Mouse (Mus musculus) hindbrain, embryonic 16.5 days (tissue): ENCODE results near the gene Tbcd. TPM values are rescaled to one million over a fixed set of nuclear protein-coding genes. Genes with fewer than 3 reads are reported as not detected.

Experiments used
- ATAC-seq: fragments of 200-750 bp; cut with Nextera tagmentation; 2 replicates; pipeline ENCODE4 v1.8.0; 2017; ENCODE audit warnings: moderate TSS enrichment, moderate library complexity
- H3K27ac ChIP-seq: fragments of 300-500 bp; sonication (generic); 2 replicates; pipeline ENCODE4 v1.5.1; 2014; ENCODE audit warnings: low read depth, mild to moderate bottlenecking, control low read depth, low read length, moderate library complexity
- H3K27me3 ChIP-seq: fragments of 300-500 bp; sonication (generic); replicated peaks from 2 replicates; pipeline ENCODE4 v1.6.1; 2014; ENCODE audit warnings: low read length; ENCODE audit not compliant: control insufficient read depth, insufficient read depth
- H3K36me3 ChIP-seq: fragments of 300-500 bp; sonication (generic); 2 replicates; pipeline ENCODE4 v1.6.1; 2014; ENCODE audit warnings: mild to moderate bottlenecking, low read length, moderate library complexity, mixed read lengths; ENCODE audit not compliant: control insufficient read depth, insufficient read depth
- H3K4me1 ChIP-seq: fragments of 300-500 bp; sonication (generic); 2 replicates; pipeline ENCODE4 v1.6.1; 2014; ENCODE audit warnings: low read depth, low read length; ENCODE audit not compliant: control insufficient read depth, insufficient read depth
- H3K4me2 ChIP-seq: fragments of 300-500 bp; sonication (generic); 2 replicates; pipeline ENCODE4 v1.6.1; 2014; ENCODE audit warnings: mild to moderate bottlenecking, low read length, control low read depth, moderate library complexity
- H3K4me3 ChIP-seq: fragments of 300-500 bp; sonication (generic); 2 replicates; pipeline ENCODE4 v1.5.1; 2014; ENCODE audit warnings: mild to moderate bottlenecking, low read length, control low read depth, moderate library complexity
- H3K9ac ChIP-seq: fragments of 300-500 bp; sonication (generic); 2 replicates; pipeline ENCODE4 v1.6.1; 2014; ENCODE audit warnings: low read depth, mild to moderate bottlenecking, control low read depth, low read length, moderate library complexity
- H3K9me3 ChIP-seq: fragments of 300-500 bp; sonication (generic); 2 replicates; pipeline ENCODE4 v1.6.1; 2014; ENCODE audit warnings: mild to moderate bottlenecking, low read length, moderate library complexity; ENCODE audit not compliant: control insufficient read depth
- WGBS: fragments of 180-500 bp; shearing (Covaris S2); extraction: QIAGEN DNeasy Blood & Tissue Kit; methylation state at CpG from one replicate; pipeline ENCODE4 v1.1.7; 2014; 5-methylcytosine and 5-hydroxymethylcytosine counted together
- polyA plus RNA-seq: library from polyadenylated mRNA; unstranded; fragments of >200 nt; fragmentation: Nextera tagmentation; extraction: Ambion mirVana; gene quantifications from 2 replicates; pipeline ENCODE4 v1.2.1, GENCODE M21; 2015

The Tbcd gene
- polyA plus RNA-seq, 1 experiment from 2014 or later: 60.8 TPM

DNA sequence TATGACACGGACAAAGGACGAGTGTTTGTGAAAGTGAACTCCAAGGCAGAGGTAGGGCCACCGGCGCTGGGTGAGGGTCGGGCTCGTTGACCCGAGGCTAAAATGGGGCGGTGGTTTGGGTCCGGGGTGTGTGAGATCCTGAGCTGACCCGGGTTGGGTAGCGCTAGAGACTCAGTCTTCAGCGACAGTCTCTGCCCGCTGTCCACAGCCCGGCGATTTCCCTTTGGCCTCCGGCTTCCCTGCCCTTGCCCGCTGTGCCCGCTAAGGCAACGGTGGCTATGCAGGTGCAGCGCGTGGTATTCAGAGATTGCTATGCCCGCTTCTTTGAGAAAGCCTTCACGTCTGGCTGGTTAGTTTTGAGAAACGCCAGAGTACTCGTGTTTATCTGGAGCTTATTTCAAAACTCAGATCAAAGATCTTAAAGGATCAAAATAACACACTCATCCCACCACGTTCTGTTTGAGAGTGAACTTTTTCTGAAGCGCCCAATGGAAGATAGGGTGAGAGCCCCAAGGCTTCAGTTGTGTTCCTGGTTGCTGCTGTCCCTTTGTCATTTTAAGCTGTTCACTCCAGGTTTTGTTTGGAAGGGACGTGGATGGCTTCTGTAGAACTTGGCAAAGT, 30.1 kb upstream of the Tbcd start:
- ATAC-seq: no peak; the same call in 1 of the 2 replicates

DNA sequence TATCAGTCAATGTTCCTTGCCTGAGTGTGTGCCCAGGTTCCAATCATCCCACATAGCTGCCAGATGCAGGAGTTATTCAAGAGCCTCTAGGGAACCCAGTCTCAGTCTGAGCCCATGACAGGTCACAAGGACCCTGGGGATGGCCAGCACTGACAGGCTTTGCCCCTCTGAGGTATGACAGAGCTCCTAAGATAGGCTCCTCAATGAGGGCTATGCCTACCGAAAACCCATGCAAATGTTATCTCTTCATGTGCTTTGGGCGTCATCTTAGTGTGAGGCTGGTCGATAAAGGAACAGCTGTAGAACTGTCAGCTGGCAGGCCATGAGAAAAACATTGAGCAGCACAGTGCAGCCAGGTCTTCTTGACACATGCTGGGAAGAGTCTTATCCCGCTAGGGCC, 18.4 kb upstream of the Tbcd start:
- ATAC-seq: no peak
- Histone ChIP-seq H3K27ac (no peak overlapping the region), H3K9me3 (no peaks in the 10 kb centered on the region), H3K9ac (no peak overlapping the region; the same call in 1 of the 2 replicates), H3K4me2 (no peak overlapping the region), H3K4me1 (peaks cover 11% of the 10 kb centered on the region), H3K36me3 (peaks cover 7% of the 10 kb centered on the region; the same call in 1 of the 2 replicates), H3K27me3 (no peaks in the 10 kb centered on the region), H3K4me3 (no peak overlapping the region)
- WGBS: 85% methylated on average over 4 of the region's 4 CpGs

More for the DNA sequence above, 30.1 kb upstream of the Tbcd start:
- WGBS: under 1% methylated on average over 28 of the region's 28 CpGs
- H3K9me3 ChIP-seq: no peaks in the 10 kb centered on the region
- no peaks in the 10 kb centered on the region for H3K36me3 ChIP-seq
- no peaks in the 10 kb centered on the region for H3K27me3 ChIP-seq
- H3K9ac ChIP-seq: peak overlapping the region; percentile 72
- H3K27ac ChIP-seq: peak overlapping the region; percentile 21; the same call in 1 of the 2 replicates
- H3K4me3 ChIP-seq: peak overlapping the region; percentile 65
- H3K4me1 ChIP-seq: peaks cover 11% of the 10 kb centered on the region
- H3K4me2 ChIP-seq: peak overlapping the region; percentile 56

DNA sequence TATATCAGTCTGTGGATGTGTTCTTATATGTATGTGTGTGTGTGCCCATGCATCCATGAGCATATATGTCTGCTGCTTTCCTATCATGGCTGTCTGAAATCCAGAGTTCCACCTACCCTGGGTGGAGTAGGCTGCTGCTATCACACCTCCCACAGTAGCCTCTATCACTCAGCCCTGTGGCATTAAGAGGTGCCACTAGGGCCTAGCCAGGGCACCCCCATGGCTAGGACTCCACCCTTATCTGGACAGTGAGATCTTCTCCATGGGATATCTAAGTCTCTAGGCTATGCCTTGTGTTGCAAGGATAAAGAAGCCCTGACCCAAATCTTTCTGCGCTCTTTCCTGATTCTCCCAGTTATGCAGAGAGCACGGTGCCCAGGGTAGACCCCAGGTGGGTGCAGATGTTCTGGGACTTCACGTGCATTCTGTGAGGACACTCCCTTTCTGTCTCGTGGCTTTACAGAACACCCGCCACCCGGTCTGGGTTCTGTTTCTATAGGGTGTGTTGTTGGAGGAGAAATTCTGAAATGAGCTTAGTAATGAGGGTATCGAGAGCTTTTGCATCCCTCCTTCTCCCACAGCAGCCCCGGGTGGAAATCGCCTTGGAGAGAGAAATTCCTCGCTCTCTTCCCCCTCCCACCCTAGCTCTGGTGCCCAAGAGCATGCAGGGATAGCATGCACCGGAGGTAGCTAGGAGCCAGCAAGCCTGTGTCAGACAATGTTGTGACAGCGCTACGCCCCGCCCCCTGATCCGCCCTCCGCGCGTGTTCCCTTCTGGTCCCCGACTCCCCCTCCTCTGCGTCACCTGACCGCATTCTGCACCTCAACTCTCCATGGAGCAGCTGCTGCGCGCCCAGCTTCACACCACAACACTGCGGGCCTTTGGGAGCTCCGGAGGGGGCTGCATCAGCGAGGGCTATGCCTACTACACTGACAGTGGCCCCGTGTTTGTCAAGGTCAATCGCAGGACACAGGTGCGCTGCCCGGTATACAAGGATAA, 17.3 kb upstream of the Tbcd start, which contains the start of gene Fn3k:
TSS of gene Fn3k (plus strand) at position 758 of the 1,000 bp plus-strand sequence.
- WGBS: 5% methylated on average over 29 of the region's 30 CpGs
- Histone ChIP-seq H3K27me3 (no peaks in the 10 kb centered on the region), H3K9ac (peak within 1 kb of the TSS; percentile 70), H3K27ac (peak within 1 kb of the TSS; percentile 66), H3K9me3 (no peaks in the 10 kb centered on the region), H3K4me3 (peak within 1 kb of the TSS; percentile 58), H3K4me1 (peaks cover 11% of the 10 kb centered on the region), H3K4me2 (peak within 1 kb of the TSS; percentile 76), H3K36me3 (peaks cover 3% of the 10 kb centered on the region; the same call in 1 of the 2 replicates)
- peak; percentile 98 for ATAC-seq

DNA sequence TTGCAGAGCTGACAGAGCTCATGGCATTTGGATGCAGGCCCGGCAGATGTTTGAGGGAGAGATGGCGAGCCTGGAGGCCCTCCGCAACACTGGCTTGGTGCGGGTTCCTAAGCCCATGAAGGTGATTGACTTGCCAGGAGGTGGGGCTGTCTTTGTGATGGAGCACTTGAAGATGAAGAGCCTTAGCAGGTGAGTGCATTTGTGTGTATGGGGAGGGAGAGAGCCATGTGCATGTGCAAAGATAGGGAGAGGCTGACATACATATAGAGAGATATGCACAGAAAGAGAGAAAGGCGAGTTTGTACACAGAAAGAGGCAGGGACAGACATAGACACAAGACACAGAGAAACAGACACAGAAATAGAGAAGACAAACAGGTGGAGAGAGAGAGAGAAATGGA, 14.5 kb upstream of the Tbcd start:
- Histone ChIP-seq H3K27me3 (no peaks in the 10 kb centered on the region), H3K4me2 (no peak overlapping the region), H3K9me3 (no peaks in the 10 kb centered on the region), H3K4me3 (no peak overlapping the region), H3K9ac (no peak overlapping the region), H3K27ac (no peak overlapping the region), H3K36me3 (no peaks in the 10 kb centered on the region), H3K4me1 (peaks cover 11% of the 10 kb centered on the region)
- no peak for ATAC-seq
- WGBS: 78% methylated on average over 5 of the region's 5 CpGs

DNA sequence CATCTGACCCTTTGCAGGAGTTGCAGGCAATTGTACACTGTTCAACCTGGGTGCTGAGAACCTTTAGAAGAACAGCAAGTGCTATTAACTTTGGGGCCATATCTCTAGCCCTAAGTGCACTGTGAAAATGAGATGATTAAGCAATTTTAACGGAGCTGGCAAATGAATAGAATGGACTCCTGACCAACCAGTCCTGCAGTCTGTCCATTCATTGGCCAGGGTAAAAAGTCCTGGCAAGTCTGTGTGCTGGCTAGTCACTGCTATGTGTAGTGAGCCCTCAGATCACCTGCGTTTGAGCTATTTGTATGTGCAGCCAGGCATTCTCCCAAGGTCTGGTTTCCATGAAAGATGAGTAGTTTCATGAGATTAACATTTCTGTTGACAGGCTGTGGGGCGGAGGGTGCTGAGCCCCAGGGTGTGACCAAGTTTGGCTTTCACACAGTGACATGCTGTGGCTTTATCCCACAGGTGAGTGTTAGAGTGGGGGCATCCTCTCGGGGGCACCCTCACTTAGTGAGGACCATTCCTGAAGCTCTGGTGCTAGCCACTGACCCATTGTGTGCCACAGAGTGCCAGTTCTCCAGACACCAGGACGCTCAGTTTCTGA, 12.0 kb upstream of the Tbcd start:
- H3K27ac ChIP-seq: no peak overlapping the region
- no peak overlapping the region for H3K4me3 ChIP-seq
- H3K27me3 ChIP-seq: no peaks in the 10 kb centered on the region
- no peaks in the 10 kb centered on the region for H3K9me3 ChIP-seq
- H3K4me1 ChIP-seq: no peaks in the 10 kb centered on the region; the same call in 1 of the 2 replicates
- no peaks in the 10 kb centered on the region for H3K36me3 ChIP-seq
- ATAC-seq: no peak
- no peak overlapping the region for H3K9ac ChIP-seq
- no peak overlapping the region for H3K4me2 ChIP-seq
- WGBS: 65% methylated on average over 5 of the region's 5 CpGs

DNA sequence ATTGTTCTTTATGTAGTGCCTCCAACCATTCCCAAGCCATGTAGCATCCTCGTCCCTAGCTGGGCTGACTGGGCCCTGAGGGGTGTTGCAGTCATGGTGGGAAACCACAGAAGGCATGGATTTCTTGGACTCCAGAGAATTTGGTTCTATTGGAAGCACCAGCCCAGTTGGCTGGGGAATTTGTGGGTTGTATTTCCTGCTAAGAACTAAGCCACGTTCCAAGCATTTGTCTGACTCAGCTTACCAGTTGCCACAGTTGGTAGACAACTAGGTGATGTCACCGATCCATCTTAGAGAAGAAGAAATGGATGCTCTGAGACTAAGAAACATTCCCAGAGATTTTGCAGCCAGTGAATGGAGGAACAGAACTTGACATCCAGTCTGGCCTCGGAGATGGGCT, 10.1 kb upstream of the Tbcd start:
- H3K4me2 ChIP-seq: no peak overlapping the region
- H3K27me3 ChIP-seq: no peaks in the 10 kb centered on the region; the same call in 1 of the 2 replicates
- H3K4me1 ChIP-seq: no peaks in the 10 kb centered on the region

DNA sequence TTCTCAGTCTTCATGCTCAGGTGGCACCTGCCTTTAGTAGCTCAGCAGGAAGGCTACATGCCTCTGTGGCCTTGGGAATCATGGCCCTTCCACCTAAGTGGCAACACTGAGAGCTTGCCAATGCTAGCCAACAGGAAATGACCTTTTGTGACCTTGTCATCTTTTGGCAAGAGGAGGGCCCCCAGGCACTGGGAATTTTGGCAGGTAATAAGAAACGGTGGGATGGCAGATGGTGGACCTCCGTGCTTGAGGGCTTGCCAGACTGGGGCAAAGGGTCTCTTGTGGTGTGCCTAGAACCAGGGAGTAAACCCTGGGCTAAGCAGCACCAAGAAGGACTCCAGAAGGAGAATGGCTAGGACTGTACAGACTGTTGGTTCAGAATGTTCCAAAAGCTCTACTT, 9.7 kb upstream of the Tbcd start:
- Histone ChIP-seq H3K9ac (no peak overlapping the region), H3K27ac (no peak overlapping the region), H3K4me2 (no peak overlapping the region), H3K9me3 (no peaks in the 10 kb centered on the region), H3K4me3 (no peak overlapping the region), H3K27me3 (no peaks in the 10 kb centered on the region; the same call in 1 of the 2 replicates), H3K36me3 (no peaks in the 10 kb centered on the region), H3K4me1 (no peaks in the 10 kb centered on the region)
- no peak for ATAC-seq
- WGBS: 60% methylated on average over 2 of the region's 2 CpGs

More for the DNA sequence above, 10.1 kb upstream of the Tbcd start:
- H3K36me3 ChIP-seq: no peaks in the 10 kb centered on the region
- H3K27ac ChIP-seq: no peak overlapping the region
- ATAC-seq: no peak
- H3K4me3 ChIP-seq: no peak overlapping the region
- WGBS: 86% methylated on average over 4 of the region's 4 CpGs
- no peaks in the 10 kb centered on the region for H3K9me3 ChIP-seq
- no peak overlapping the region for H3K9ac ChIP-seq

DNA sequence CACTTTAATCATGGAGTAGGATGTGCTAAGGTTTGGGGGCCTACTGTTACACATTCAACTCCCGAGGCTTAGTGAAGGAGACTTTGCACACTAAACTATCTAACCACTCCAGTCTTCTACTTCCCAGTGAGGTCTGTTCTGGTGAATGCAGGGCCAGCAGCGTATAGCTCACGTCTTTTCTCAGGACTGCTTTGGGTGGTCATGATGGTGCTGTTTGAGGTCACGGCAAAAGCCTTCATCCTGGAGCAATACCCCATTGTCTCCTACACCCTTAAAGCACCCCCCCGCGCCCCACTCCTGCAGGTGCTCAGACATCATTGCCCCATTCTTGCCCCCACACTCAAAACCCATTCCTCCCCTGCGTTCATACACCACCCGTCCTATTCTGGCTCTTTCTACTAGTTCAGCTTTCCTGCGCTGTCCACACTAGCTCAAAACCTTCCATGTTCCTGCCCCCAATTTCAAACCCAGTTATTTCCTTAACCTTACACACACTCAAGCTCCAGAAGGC, 478 bp upstream of the Tbcd start:
- Histone ChIP-seq H3K4me1 (peaks cover 11% of the 10 kb centered on the region), H3K36me3 (no peaks in the 10 kb centered on the region), H3K9me3 (no peaks in the 10 kb centered on the region), H3K4me2 (peak overlapping the region; percentile 50), H3K9ac (peak overlapping the region; percentile 73), H3K4me3 (peak overlapping the region; percentile 70), H3K27me3 (0 out of 2 replicates have a peak, but pooled peaks cover 3% of the 10 kb centered on the region), H3K27ac (peak overlapping the region; percentile 81)
- ATAC-seq: no peak; the same call in 1 of the 2 replicates
- WGBS: 20% methylated on average over 9 of the region's 9 CpGs
